Mouse (Mus musculus) hindbrain, embryonic 16.5 days (tissue): ENCODE data around the gene Fancc. TPM values are rescaled to one million over a fixed set of nuclear protein-coding genes. Genes with fewer than 3 reads are reported as not detected.
A peak's percentile ranks its signal among the peaks of the same experiment; 100 is the strongest.

Experiments
- ATAC-seq: fragments of 200-750 bp; cut with Nextera tagmentation; 2 replicates; pipeline ENCODE4 v1.8.0; 2017; ENCODE audit warnings: moderate TSS enrichment, moderate library complexity
- H3K27ac ChIP-seq: fragments of 300-500 bp; sonication (generic); 2 replicates; pipeline ENCODE4 v1.5.1; 2014; ENCODE audit warnings: low read depth, mild to moderate bottlenecking, control low read depth, low read length, moderate library complexity
- H3K27me3 ChIP-seq: fragments of 300-500 bp; sonication (generic); replicated peaks from 2 replicates; pipeline ENCODE4 v1.6.1; 2014; ENCODE audit warnings: low read length; ENCODE audit not compliant: control insufficient read depth, insufficient read depth
- H3K36me3 ChIP-seq: fragments of 300-500 bp; sonication (generic); 2 replicates; pipeline ENCODE4 v1.6.1; 2014; ENCODE audit warnings: mild to moderate bottlenecking, low read length, moderate library complexity, mixed read lengths; ENCODE audit not compliant: control insufficient read depth, insufficient read depth
- H3K4me1 ChIP-seq: fragments of 300-500 bp; sonication (generic); 2 replicates; pipeline ENCODE4 v1.6.1; 2014; ENCODE audit warnings: low read depth, low read length; ENCODE audit not compliant: control insufficient read depth, insufficient read depth
- H3K4me2 ChIP-seq: fragments of 300-500 bp; sonication (generic); 2 replicates; pipeline ENCODE4 v1.6.1; 2014; ENCODE audit warnings: mild to moderate bottlenecking, low read length, control low read depth, moderate library complexity
- H3K4me3 ChIP-seq: fragments of 300-500 bp; sonication (generic); 2 replicates; pipeline ENCODE4 v1.5.1; 2014; ENCODE audit warnings: mild to moderate bottlenecking, low read length, control low read depth, moderate library complexity
- H3K9ac ChIP-seq: fragments of 300-500 bp; sonication (generic); 2 replicates; pipeline ENCODE4 v1.6.1; 2014; ENCODE audit warnings: low read depth, mild to moderate bottlenecking, control low read depth, low read length, moderate library complexity
- H3K9me3 ChIP-seq: fragments of 300-500 bp; sonication (generic); 2 replicates; pipeline ENCODE4 v1.6.1; 2014; ENCODE audit warnings: mild to moderate bottlenecking, low read length, moderate library complexity; ENCODE audit not compliant: control insufficient read depth
- WGBS: fragments of 180-500 bp; shearing (Covaris S2); extraction: QIAGEN DNeasy Blood & Tissue Kit; methylation state at CpG from one replicate; pipeline ENCODE4 v1.1.7; 2014; 5-methylcytosine and 5-hydroxymethylcytosine counted together
- polyA plus RNA-seq: library from polyadenylated mRNA; unstranded; fragments of >200 nt; fragmentation: Nextera tagmentation; extraction: Ambion mirVana; gene quantifications from 2 replicates; pipeline ENCODE4 v1.2.1, GENCODE M21; 2015

Gene Fancc
- polyA plus RNA-seq, 1 experiment from 2014 or later, result 16.0 TPM

GRCm38 (mm10) chr13:63279807-63280206 is 217.3 kb downstream of the Fancc start:
- H3K9ac ChIP-seq, result no peak overlapping the region
- H3K4me2 ChIP-seq, result 0 out of 2 replicates have a peak overlapping the region, but pooled peaks have one; percentile 17
- no peak overlapping the region for H3K27ac ChIP-seq
- H3K4me3 ChIP-seq, result no peak overlapping the region
- no peaks in the 10 kb centered on the region for H3K36me3 ChIP-seq
- WGBS, result 50% methylated on average over 8 of the region's 8 CpGs
- H3K27me3 ChIP-seq, result no peaks in the 10 kb centered on the region; the same call in 1 of the 2 replicates
- ATAC-seq, result no peak
- H3K4me1 ChIP-seq, result peaks cover 10% of the 10 kb centered on the region
- no peaks in the 10 kb centered on the region for H3K9me3 ChIP-seq

- peaks cover 1% of the 10 kb centered on the region; the same call in 1 of the 2 replicates for H3K27me3 ChIP-seq
- H3K4me3 ChIP-seq, result no peak overlapping the region
- H3K36me3 ChIP-seq, result no peaks in the 10 kb centered on the region
- ATAC-seq, result peak; percentile 79
- H3K4me1 ChIP-seq, result peaks cover 10% of the 10 kb centered on the region
- H3K4me2 ChIP-seq, result peak overlapping the region; percentile 30; the same call in 1 of the 2 replicates
- peak overlapping the region; percentile 43 for H3K9ac ChIP-seq
- no peaks in the 10 kb centered on the region for H3K9me3 ChIP-seq
- peak overlapping the region; percentile 1; the same call in 1 of the 2 replicates for H3K27ac ChIP-seq
- 13% methylated on average over 10 of the region's 10 CpGs for WGBS
These were observed 218.1 kb downstream of the Fancc start for GRCm38 (mm10) chr13:63278796-63279475.

GRCm38 (mm10) chr13:63278141-63278631 is 218.9 kb downstream of the Fancc start:
- ATAC-seq, result no peak
- H3K4me3 ChIP-seq, result no peak overlapping the region
- no peaks in the 10 kb centered on the region for H3K9me3 ChIP-seq
- no peak overlapping the region for H3K9ac ChIP-seq
- WGBS, result 53% methylated on average over 5 of the region's 5 CpGs
- no peaks in the 10 kb centered on the region for H3K36me3 ChIP-seq
- peaks cover 2% of the 10 kb centered on the region; the same call in 1 of the 2 replicates for H3K27me3 ChIP-seq
- peak overlapping the region; percentile 6; the same call in 1 of the 2 replicates for H3K27ac ChIP-seq
- H3K4me1 ChIP-seq, result peaks cover 10% of the 10 kb centered on the region
- H3K4me2 ChIP-seq, result peak overlapping the region; percentile 30; the same call in 1 of the 2 replicates

- H3K36me3 ChIP-seq, result no peaks in the 10 kb centered on the region
- no peak overlapping the region for H3K27ac ChIP-seq
- ATAC-seq, result no peak
- H3K9ac ChIP-seq, result no peak overlapping the region
- WGBS, result 87% methylated on average over 5 of the region's 5 CpGs
- H3K9me3 ChIP-seq, result no peaks in the 10 kb centered on the region
- peaks cover 2% of the 10 kb centered on the region; the same call in 1 of the 2 replicates for H3K27me3 ChIP-seq
- no peak overlapping the region for H3K4me3 ChIP-seq
- H3K4me1 ChIP-seq, result peaks cover 15% of the 10 kb centered on the region
- no peak overlapping the region for H3K4me2 ChIP-seq
These were observed 219.8 kb downstream of the Fancc start for GRCm38 (mm10) chr13:63277316-63277715.

- Histone ChIP-seq H3K9ac (no peak overlapping the region), H3K4me2 (no peak overlapping the region), H3K27me3 (peaks cover 2% of the 10 kb centered on the region; the same call in 1 of the 2 replicates), H3K4me3 (no peak overlapping the region), H3K9me3 (no peaks in the 10 kb centered on the region), H3K4me1 (peaks cover 20% of the 10 kb centered on the region), H3K36me3 (no peaks in the 10 kb centered on the region), H3K27ac (no peak overlapping the region)
- WGBS, result 90% methylated on average over 4 of the region's 4 CpGs
- no peak for ATAC-seq
These were observed 220.7 kb downstream of the Fancc start for GRCm38 (mm10) chr13:63276389-63276788.

GRCm38 (mm10) chr13:63274488-63275166 is 222.5 kb downstream of the Fancc start:
- Histone ChIP-seq H3K4me2 (no peak overlapping the region), H3K9ac (no peak overlapping the region), H3K36me3 (no peaks in the 10 kb centered on the region), H3K9me3 (no peaks in the 10 kb centered on the region), H3K27me3 (peaks cover 9% of the 10 kb centered on the region), H3K27ac (no peak overlapping the region), H3K4me3 (no peak overlapping the region), H3K4me1 (peaks cover 20% of the 10 kb centered on the region)
- no peak for ATAC-seq
- WGBS, result 77% methylated on average over 10 of the region's 10 CpGs

- no peak for ATAC-seq
- 43% methylated on average over 2 of the region's 2 CpGs for WGBS
- Histone ChIP-seq H3K27ac (no peak overlapping the region), H3K4me3 (no peak overlapping the region), H3K9me3 (no peaks in the 10 kb centered on the region), H3K4me1 (peaks cover 17% of the 10 kb centered on the region), H3K4me2 (peak overlapping the region; percentile 15; the same call in 1 of the 2 replicates), H3K27me3 (peaks cover 11% of the 10 kb centered on the region), H3K9ac (no peak overlapping the region), H3K36me3 (no peaks in the 10 kb centered on the region)
These were observed 223.2 kb downstream of the Fancc start for GRCm38 (mm10) chr13:63273859-63274258.

- ATAC-seq, result peak; percentile 85
- peaks cover 10% of the 10 kb centered on the region for H3K4me1 ChIP-seq
- WGBS, result 2% methylated on average over 27 of the region's 27 CpGs
- peak overlapping the region; percentile 35; the same call in 1 of the 2 replicates for H3K9ac ChIP-seq
- peak overlapping the region; percentile 42 for H3K4me3 ChIP-seq
- no peak overlapping the region for H3K27ac ChIP-seq
- H3K36me3 ChIP-seq, result no peaks in the 10 kb centered on the region
- H3K4me2 ChIP-seq, result peak overlapping the region; percentile 64
- H3K27me3 ChIP-seq, result peaks cover 11% of the 10 kb centered on the region
- no peaks in the 10 kb centered on the region for H3K9me3 ChIP-seq
These were observed 224.4 kb downstream of the Fancc start for GRCm38 (mm10) chr13:63272602-63273229.
